Mouse (Mus musculus) embryonic facial prominence, embryonic 10.5 days (tissue): ENCODE data around the gene Ikzf1. TPM values are rescaled to one million over a fixed set of nuclear protein-coding genes. Genes with fewer than 3 reads are reported as not detected.

Source experiments
- DNase-seq: peaks from one replicate; pipeline ENCODE4 v3.0.0-alpha.2; 2017; ENCODE audit warnings: low spot score
- H3K27ac ChIP-seq: fragments of 300-500 bp; sonication (generic); replicated peaks from 2 replicates; pipeline ENCODE4 v1.5.1; 2016; ENCODE audit warnings: mild to moderate bottlenecking
- H3K27me3 ChIP-seq: fragments of 300-500 bp; sonication (generic); replicated peaks from 2 replicates; pipeline ENCODE4 v1.6.1; 2016; ENCODE audit warnings: low read depth, mild to moderate bottlenecking; ENCODE audit not compliant: poor library complexity, severe bottlenecking
- H3K36me3 ChIP-seq: fragments of 300-500 bp; sonication (generic); replicated peaks from 2 replicates; pipeline ENCODE4 v1.6.1; 2016; ENCODE audit warnings: mild to moderate bottlenecking, moderate library complexity
- H3K4me1 ChIP-seq: fragments of 300-500 bp; sonication (generic); 2 replicates; pipeline ENCODE4 v1.6.1; 2016
- H3K4me3 ChIP-seq: fragments of 300-500 bp; sonication (generic); 2 replicates; pipeline ENCODE4 v1.5.1; 2016; ENCODE audit warnings: mild to moderate bottlenecking, moderate library complexity
- H3K9me3 ChIP-seq: fragments of 300-500 bp; sonication (generic); 2 replicates; pipeline ENCODE4 v1.6.1; 2016; ENCODE audit warnings: mild to moderate bottlenecking
- WGBS: fragments of 180-500 bp; shearing (Covaris S2); methylation state at CpG from one replicate; pipeline ENCODE4 v1.1.7; 2016; 5-methylcytosine and 5-hydroxymethylcytosine counted together
- polyA plus RNA-seq: library from polyadenylated mRNA; unstranded; fragments of >200 nt; fragmentation: Nextera tagmentation; extraction: Ambion mirVana; gene quantifications from 2 replicates; pipeline ENCODE4 v1.2.1, GENCODE M21; 2016

Gene Ikzf1
- polyA plus RNA-seq, 1 experiment from 2014 or later = 3.1 TPM

DNA sequence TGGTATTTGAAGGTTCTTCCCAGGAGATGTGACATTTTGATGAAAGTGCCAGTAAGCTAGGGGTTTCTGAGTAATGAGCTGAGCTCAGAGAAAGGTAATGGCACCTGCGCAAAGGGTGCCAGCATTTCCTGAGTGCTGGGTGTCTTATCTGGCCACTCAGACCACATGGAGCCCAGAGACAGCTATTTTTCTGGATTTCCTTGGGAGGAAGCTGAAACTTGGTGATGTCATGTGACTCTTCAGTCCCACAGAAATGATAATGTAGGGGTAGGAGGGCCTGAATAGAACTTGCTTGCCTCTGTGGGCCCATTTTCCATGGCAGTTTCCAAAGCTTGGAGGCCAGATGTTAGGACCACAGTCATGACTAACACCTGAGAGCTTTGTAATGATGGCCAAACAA is 46.9 kb downstream of the Ikzf1 start:
- H3K27me3 ChIP-seq = no peaks in the 10 kb centered on the region
- H3K9me3 ChIP-seq = no peaks in the 10 kb centered on the region
- no peak overlapping the region for H3K4me3 ChIP-seq
- no peak for DNase-seq
- no peaks in the 10 kb centered on the region for H3K4me1 ChIP-seq
- no peak overlapping the region for H3K27ac ChIP-seq
- WGBS = 94% methylated on average over 1 of the region's 1 CpGs
- H3K36me3 ChIP-seq = no peaks in the 10 kb centered on the region

DNA sequence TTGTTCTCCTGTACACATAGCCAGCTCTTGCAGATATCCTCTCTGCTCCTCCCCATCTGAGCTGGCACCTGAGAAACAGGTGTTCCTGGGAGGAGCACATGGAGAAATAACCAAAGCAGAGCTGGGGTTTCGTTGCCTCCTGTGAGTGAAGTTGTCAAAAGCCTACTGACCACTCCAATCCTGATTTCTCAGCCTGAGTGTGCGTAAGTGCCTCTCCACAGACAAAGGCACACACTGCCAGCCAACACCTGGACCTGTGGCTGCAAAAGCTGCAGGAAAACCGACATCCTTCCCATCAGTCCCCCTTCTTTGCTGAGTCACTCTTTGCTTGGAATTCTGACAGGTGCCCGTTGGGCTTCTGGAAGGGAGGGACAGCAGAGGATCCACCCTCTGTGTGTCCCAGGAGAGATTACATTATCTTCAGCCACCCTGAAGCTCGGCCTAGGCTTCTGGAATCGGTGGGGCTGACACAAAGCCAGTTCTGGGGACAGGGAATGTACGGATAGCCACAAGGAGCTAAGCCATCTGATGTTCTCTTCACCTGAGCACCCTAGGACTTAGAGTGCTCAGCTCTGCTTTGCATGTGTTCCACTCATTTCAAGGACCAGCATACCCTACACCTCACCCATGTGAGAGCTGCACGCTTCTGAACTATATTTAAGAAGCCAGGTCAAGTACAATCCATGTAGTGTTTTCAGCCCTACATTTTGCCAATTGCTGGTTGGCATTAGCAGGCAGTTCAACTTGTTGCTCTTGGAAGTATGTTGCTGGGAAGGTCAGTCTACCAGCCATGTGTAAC is 48.4 kb downstream of the Ikzf1 start:
- no peak for DNase-seq
- no peaks in the 10 kb centered on the region for H3K27me3 ChIP-seq
- no peak overlapping the region for H3K27ac ChIP-seq
- H3K4me3 ChIP-seq = no peak overlapping the region
- H3K9me3 ChIP-seq = no peaks in the 10 kb centered on the region
- 79% methylated on average over 8 of the region's 8 CpGs for WGBS
- H3K4me1 ChIP-seq = no peaks in the 10 kb centered on the region
- H3K36me3 ChIP-seq = no peaks in the 10 kb centered on the region

DNA sequence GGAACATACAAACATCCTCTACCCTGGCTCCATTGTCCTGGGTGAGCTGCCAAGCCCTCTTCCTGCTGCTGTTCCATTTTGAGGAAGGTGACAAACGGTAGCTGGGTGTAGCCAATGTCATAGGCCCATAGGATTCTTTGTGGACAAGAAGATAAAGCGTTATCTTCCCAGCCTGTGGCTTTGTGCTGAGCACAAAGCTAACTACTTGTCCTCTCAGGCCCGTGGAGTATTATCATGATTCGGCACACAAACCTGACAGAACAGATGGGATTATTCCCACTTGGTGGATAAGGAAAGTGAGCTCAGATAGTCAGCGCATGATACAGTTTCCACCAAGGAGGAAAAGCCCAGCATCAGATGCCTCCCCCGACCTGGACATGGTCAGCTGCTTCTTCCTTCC is 50.4 kb downstream of the Ikzf1 start:
- Histone ChIP-seq H3K4me3 (no peak overlapping the region), H3K36me3 (no peaks in the 10 kb centered on the region), H3K27ac (no peak overlapping the region), H3K9me3 (no peaks in the 10 kb centered on the region), H3K27me3 (no peaks in the 10 kb centered on the region), H3K4me1 (no peaks in the 10 kb centered on the region)
- no peak for DNase-seq
- 86% methylated on average over 6 of the region's 6 CpGs for WGBS

DNA sequence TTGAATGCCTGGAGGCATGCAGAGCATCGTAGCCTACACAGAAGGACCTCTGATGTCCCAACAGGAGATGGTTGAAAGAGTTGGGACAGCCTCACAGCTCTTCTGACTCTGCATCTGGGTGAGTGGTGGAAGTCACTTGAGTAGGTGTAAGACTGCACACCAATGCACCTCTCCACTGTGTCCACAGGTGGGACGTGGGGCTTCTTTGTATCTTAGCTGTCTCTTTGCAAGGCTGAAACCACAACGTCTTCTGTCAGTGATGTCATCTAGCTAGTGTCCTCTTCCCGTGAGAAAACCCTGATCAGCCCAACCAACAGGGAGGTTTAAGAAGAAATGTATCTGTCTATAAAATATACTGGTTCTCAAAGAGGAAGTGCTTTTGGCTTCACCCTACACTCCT is 52.1 kb downstream of the Ikzf1 start:
- Histone ChIP-seq H3K4me3 (no peak overlapping the region), H3K4me1 (no peaks in the 10 kb centered on the region), H3K9me3 (no peaks in the 10 kb centered on the region), H3K27me3 (no peaks in the 10 kb centered on the region), H3K27ac (no peak overlapping the region), H3K36me3 (no peaks in the 10 kb centered on the region)
- no peak for DNase-seq
- 87% methylated on average over 4 of the region's 4 CpGs for whole genome bisulfite sequencing

DNA sequence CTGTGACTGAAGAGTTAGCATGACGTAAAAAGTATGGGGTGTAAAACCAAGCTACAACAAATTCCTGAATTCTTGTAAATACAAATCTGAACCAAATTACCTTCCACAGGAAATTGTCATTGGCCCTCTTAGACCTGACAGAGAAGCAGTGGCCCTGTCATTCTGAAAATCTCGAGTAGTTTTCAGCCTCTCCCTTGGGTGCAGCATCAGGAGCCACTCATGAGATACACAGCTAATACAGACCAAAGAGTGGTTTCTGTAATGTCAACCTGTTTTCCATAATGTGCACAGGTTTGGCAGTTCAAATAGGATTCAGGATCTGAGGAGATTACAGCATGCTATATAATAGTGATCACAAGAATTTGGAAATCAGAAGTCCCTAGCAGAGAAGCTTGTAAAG is 52.8 kb downstream of the Ikzf1 start:
- Histone ChIP-seq H3K4me3 (no peak overlapping the region), H3K27ac (no peak overlapping the region), H3K4me1 (no peaks in the 10 kb centered on the region), H3K27me3 (no peaks in the 10 kb centered on the region), H3K9me3 (no peaks in the 10 kb centered on the region), H3K36me3 (no peaks in the 10 kb centered on the region)
- 68% methylated on average over 2 of the region's 2 CpGs for WGBS
- no peak for DNase-seq

DNA sequence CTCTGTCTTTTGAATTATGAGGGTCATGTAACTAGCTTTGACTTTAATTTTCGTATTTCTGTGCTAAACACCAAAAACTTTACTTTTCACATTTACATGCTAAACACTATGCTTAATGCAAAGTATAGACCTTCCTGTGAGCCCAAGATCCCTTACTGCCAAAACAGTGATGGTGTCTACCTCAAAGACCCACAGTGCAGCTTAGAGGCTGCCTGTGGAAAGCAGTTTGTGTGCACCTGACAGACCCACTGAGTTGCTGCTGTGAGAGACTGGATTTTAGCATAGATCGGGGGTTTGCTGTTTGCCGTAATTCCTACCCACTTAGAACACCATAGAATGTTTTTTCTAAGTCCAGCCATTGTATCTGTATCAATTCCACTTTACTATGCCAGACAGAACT is 54.3 kb downstream of the Ikzf1 start:
- Histone ChIP-seq H3K4me1 (no peaks in the 10 kb centered on the region), H3K27me3 (no peaks in the 10 kb centered on the region), H3K27ac (no peak overlapping the region), H3K9me3 (0 out of 2 replicates have a peak, but pooled peaks cover 3% of the 10 kb centered on the region), H3K36me3 (no peaks in the 10 kb centered on the region), H3K4me3 (no peak overlapping the region)
- 94% methylated on average over 3 of the region's 3 CpGs for WGBS
- no peak for DNase-seq

DNA sequence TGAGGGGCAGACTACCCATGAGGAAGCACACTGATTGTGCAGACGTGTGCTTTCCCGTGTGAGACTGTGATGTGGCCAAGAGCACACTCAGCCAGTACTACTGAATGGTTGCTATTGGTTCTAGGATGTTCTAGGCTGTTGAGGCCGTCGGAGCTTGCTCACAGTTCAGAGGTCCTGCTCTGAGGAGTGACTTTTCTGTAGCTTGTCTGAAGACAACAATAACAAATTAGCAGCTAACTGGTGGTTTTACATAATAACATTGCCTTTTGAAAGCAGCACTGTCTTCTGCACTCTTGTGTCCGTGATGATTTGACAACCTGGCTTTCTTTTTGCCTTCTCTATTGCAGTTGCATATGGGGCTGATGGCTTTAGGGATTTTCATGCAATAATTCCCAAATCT is 55.8 kb downstream of the Ikzf1 start:
- Histone ChIP-seq H3K4me3 (no peak overlapping the region), H3K4me1 (no peaks in the 10 kb centered on the region), H3K9me3 (0 out of 2 replicates have a peak, but pooled peaks cover 3% of the 10 kb centered on the region), H3K27me3 (no peaks in the 10 kb centered on the region), H3K27ac (no peak overlapping the region), H3K36me3 (no peaks in the 10 kb centered on the region)
- DNase-seq = no peak
- WGBS = 87% methylated on average over 5 of the region's 5 CpGs

DNA sequence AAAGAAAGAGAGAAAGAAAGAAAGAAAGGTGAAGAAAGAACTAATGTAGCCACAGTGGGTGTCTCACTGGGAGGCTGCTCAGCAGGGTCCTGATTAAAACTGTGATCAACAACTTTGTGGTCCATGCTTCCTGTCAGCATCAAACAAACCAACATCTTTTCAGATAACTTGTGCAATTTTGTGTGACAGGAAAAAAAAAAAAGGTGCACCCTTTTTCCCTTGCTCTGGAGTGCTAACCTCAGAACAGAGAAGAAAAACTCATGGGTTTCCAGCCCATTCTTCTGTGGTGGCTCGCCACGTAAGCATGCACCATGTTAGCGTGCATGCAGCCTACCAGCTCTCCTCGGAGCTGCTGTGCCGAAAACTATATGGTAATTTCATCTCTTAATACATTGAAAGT is 56.8 kb downstream of the Ikzf1 start:
- H3K27ac ChIP-seq = no peak overlapping the region
- WGBS = 92% methylated on average over 5 of the region's 5 CpGs
- DNase-seq = no peak
- no peak overlapping the region for H3K4me3 ChIP-seq
- no peaks in the 10 kb centered on the region for H3K36me3 ChIP-seq
- H3K9me3 ChIP-seq = 0 out of 2 replicates have a peak, but pooled peaks cover 3% of the 10 kb centered on the region
- H3K27me3 ChIP-seq = no peaks in the 10 kb centered on the region
- no peaks in the 10 kb centered on the region for H3K4me1 ChIP-seq

DNA sequence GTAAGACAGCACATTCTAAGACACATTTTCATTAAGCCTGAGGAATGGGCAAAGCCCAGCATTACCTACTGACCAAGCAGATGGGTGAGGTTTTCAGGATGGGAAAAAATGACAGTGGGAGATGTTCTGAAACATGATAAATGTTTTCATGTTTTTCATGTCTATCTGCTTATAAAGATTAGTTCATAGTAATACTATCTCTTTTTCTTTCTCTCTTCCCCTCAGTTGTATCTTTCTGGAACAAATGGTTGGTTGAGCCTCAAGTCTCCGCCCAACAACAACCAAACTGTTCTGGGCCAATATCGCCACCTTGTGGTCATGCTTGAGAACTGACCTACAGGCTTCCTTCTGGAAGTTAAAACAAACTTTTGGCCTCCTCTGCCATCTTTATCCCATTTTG is 57.8 kb downstream of the Ikzf1 start:
- Histone ChIP-seq H3K9me3 (0 out of 2 replicates have a peak, but pooled peaks cover 3% of the 10 kb centered on the region), H3K4me1 (no peaks in the 10 kb centered on the region), H3K27ac (no peak overlapping the region), H3K4me3 (no peak overlapping the region), H3K36me3 (no peaks in the 10 kb centered on the region), H3K27me3 (no peaks in the 10 kb centered on the region)
- peak; percentile 48 for DNase-seq
- WGBS = 28% methylated on average over 2 of the region's 2 CpGs

DNA sequence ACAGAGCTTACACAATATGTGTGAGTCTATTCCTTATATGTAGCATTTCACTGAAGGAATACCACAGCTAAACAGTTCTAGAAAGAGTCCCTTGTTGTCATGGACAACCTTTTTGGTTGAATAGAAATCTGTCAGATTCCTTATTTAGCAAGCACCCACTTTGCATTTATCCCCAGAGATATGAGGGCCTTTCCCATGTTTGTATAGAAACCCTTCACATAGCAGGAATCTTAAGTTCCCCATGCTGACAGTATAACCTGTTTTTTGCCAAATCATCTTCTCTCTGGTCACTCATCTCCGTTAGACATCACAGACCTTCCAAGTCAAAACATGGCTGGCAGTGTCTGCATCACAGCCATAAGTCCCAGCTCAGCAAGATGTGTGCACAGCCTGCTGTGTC is 59.4 kb downstream of the Ikzf1 start:
- no peak for DNase-seq
- Histone ChIP-seq H3K27me3 (no peaks in the 10 kb centered on the region), H3K9me3 (0 out of 2 replicates have a peak, but pooled peaks cover 3% of the 10 kb centered on the region), H3K27ac (no peak overlapping the region), H3K4me1 (no peaks in the 10 kb centered on the region), H3K4me3 (no peak overlapping the region), H3K36me3 (no peaks in the 10 kb centered on the region)
- 64% methylated on average over 1 of the region's 1 CpGs for WGBS

DNA sequence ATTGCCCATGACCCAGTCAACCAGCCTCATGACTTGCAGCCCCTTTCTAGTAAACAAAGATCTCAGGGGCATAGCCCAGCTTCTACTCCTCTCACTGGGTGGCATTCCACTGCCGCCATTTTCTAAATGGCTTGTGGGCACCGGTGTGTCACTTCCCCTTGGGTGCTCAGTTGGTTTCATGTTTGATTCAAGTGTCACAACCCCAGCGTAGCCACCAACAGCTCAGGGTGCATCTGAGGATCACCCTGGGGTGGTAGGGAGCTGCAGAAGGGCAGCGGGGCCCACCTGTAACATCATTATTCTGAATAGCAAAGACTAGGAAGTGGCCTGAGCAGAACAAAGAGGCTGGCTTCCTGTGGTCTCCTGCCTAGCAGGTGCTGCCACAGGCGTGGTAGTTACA is 66.3 kb downstream of the Ikzf1 start:
- Histone ChIP-seq H3K9me3 (no peaks in the 10 kb centered on the region), H3K4me1 (no peaks in the 10 kb centered on the region), H3K27me3 (no peaks in the 10 kb centered on the region), H3K27ac (no peak overlapping the region), H3K36me3 (no peaks in the 10 kb centered on the region), H3K4me3 (no peak overlapping the region)
- WGBS = 89% methylated on average over 5 of the region's 5 CpGs
- no peak for DNase-seq

DNA sequence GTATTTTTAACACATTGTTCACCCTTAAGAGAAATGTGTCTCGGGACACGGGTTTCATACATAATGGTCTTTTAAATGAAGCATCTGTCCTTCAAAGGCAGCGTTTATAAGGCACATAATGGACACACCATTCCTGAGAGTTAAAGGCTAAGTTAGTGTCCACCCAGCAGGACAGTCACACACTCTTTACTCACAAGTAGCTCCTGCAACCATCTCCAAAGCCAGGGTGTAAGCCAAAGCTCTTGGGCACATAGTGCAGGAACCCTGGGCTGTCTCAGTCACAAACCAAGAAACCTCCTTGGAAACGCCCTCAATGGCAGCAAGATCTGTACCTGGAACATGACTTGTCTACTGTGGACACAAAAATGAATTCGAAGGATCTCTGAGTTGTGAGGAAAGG is 68.1 kb downstream of the Ikzf1 start:
- WGBS = 83% methylated on average over 5 of the region's 5 CpGs

DNA sequence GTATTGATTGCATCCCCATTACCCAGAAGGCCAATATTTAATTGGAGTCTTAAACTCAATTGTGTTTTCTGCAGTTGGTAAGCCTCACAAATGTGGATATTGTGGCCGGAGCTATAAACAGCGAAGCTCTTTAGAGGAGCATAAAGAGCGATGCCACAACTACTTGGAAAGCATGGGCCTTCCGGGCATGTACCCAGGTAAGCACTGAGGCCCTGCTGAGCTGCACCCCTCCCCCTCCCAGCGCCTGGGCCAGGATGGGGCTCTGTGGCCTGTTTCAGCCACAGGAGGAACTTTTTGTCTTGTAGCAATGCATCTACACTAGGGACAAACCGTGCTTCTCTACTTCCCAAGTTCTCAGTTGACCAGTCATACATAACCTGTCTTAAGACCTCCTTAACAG is 73.3 kb downstream of the Ikzf1 start:
- Histone ChIP-seq H3K4me3 (no peak overlapping the region), H3K9me3 (no peaks in the 10 kb centered on the region), H3K36me3 (no peaks in the 10 kb centered on the region), H3K4me1 (no peaks in the 10 kb centered on the region), H3K27ac (no peak overlapping the region), H3K27me3 (no peaks in the 10 kb centered on the region)
- WGBS = 75% methylated on average over 6 of the region's 6 CpGs
- no peak for DNase-seq

More for the DNA sequence above, 68.1 kb downstream of the Ikzf1 start:
- no peak for DNase-seq
- Histone ChIP-seq H3K36me3 (no peaks in the 10 kb centered on the region), H3K27me3 (no peaks in the 10 kb centered on the region), H3K4me3 (no peak overlapping the region), H3K27ac (no peak overlapping the region), H3K9me3 (no peaks in the 10 kb centered on the region), H3K4me1 (no peaks in the 10 kb centered on the region)
